Comparison of ENCODE assay signal across 14 mouse cellular contexts in the genomic region with DNA sequence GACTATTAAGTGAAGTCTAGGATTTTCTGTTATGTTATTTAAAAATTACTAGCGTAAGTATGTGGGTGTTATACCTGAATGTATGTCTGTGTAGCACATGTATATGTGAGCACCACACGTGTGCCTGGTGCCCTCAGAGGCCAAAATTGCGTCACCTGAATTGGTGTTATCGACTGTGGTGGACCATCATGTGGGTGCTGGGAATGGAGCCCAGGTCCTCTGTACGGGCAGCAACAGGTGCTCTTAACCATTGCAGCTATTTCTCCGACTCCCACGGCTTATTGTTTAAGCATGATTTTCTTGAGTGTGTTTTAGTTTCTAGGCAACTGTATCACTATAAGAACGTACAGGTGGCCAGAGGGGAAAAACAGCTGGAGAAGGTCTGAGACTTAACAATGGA.
"Had no signal": no experiment of that assay in that cellular context is flagged by ENCODE, and none has a peak within 500 bp of the region (broad histone marks: within the 10 kb centered on the region; RNA-seq: fewer than 3 reads in every experiment).

No protein-coding gene starts in this region.

- H3K27ac ChIP-seq: midbrain, embryonic 10.5 days; midbrain, embryonic 12.5 days; neural tube, embryonic 12.5 days; stomach, embryonic 15.5 days; stomach, postnatal 0 days had no signal

- H3K9ac ChIP-seq: lung, embryonic 14.5 days; midbrain, embryonic 12.5 days; neural tube, embryonic 12.5 days; stomach, embryonic 15.5 days had no signal

- H3K9me3 ChIP-seq: midbrain, embryonic 10.5 days; midbrain, embryonic 12.5 days; neural tube, embryonic 12.5 days; stomach, embryonic 15.5 days had no signal

- H3K27me3 ChIP-seq: midbrain, embryonic 12.5 days; neural tube, embryonic 12.5 days; stomach, embryonic 15.5 days had no signal

- H3K4me2 ChIP-seq: lung, embryonic 14.5 days; midbrain, embryonic 12.5 days; neural tube, embryonic 12.5 days; stomach, embryonic 15.5 days had no signal

- DNase-seq: lung, adult 18-20 months; lung, embryonic 14.5 days; lung, postnatal 10 days; lung, postnatal 4 days; midbrain, embryonic 14.5 days; thymus, adult 2 months; thymus, postnatal 25 days; thymus, postnatal 4 days had no signal

- H3K4me1 ChIP-seq: midbrain, embryonic 10.5 days; midbrain, embryonic 12.5 days; neural tube, embryonic 12.5 days; stomach, embryonic 15.5 days had no signal

- ATAC-seq: midbrain, embryonic 16.5 days had no signal

- H3K4me3 ChIP-seq: midbrain, embryonic 10.5 days; midbrain, embryonic 12.5 days; neural tube, embryonic 12.5 days; stomach, embryonic 15.5 days had no signal
